Mouse (Mus musculus) liver, postnatal 0 days (tissue): ENCODE data around the gene B3galt4.

ENCODE experiments used
- CTCF ChIP-seq: sonication (generic); IDR thresholded peaks from 2 replicates; pipeline ENCODE4 v1.5.1; 2016; ENCODE audit warnings: antibody characterized with exemption, low read depth
- EP300 ChIP-seq: IDR thresholded peaks from 2 replicates; pipeline ENCODE4 v1.6.1; 2016; ENCODE audit warnings: antibody characterized with exemption, low read depth, mild to moderate bottlenecking

- TF ChIP-seq EP300 = no peak
- TF ChIP-seq CTCF = no peak
These were observed 1.1 kb downstream of the B3galt4 start for GRCm38 (mm10) chr17:33950131-33950625.
